Mouse (Mus musculus) forebrain, embryonic 16.5 days (tissue): Measurements from ENCODE around the gene Bsn. TPM values are rescaled to one million over a fixed set of nuclear protein-coding genes. Genes with fewer than 3 reads are reported as not detected.

ENCODE experiments used
- ATAC-seq: fragments of 200-750 bp; cut with Nextera tagmentation; 2 replicates; pipeline ENCODE4 v1.8.0; 2017; ENCODE audit warnings: mild to moderate bottlenecking, moderate library complexity
- H3K27ac ChIP-seq: fragments of 300-500 bp; sonication (generic); 2 replicates; pipeline ENCODE4 v1.5.1; 2014; ENCODE audit warnings: low read length, control low read depth
- H3K27me3 ChIP-seq: fragments of 300-500 bp; sonication (generic); replicated peaks from 2 replicates; pipeline ENCODE4 v1.6.1; 2014; ENCODE audit warnings: low read length; ENCODE audit not compliant: control insufficient read depth, insufficient read depth
- H3K36me3 ChIP-seq: fragments of 300-500 bp; sonication (generic); 2 replicates; pipeline ENCODE4 v1.6.1; 2014; ENCODE audit not compliant: control insufficient read depth, insufficient read depth
- H3K4me1 ChIP-seq: fragments of 300-500 bp; sonication (generic); replicated peaks from 2 replicates; pipeline ENCODE4 v1.6.1; 2014; ENCODE audit warnings: low read length; ENCODE audit not compliant: control insufficient read depth, insufficient read depth
- H3K4me2 ChIP-seq: fragments of 300-500 bp; sonication (generic); 2 replicates; pipeline ENCODE4 v1.6.1; 2014; ENCODE audit warnings: mild to moderate bottlenecking, low read length, control low read depth
- H3K4me3 ChIP-seq: fragments of 300-500 bp; sonication (generic); replicated peaks from 2 replicates; pipeline ENCODE4 v1.5.1; 2014; ENCODE audit warnings: mild to moderate bottlenecking, low read length, control low read depth
- H3K9ac ChIP-seq: fragments of 300-500 bp; sonication (generic); replicated peaks from 2 replicates; pipeline ENCODE4 v1.6.1; 2014; ENCODE audit warnings: low read depth, low read length, control low read depth
- H3K9me3 ChIP-seq: fragments of 300-500 bp; sonication (generic); 2 replicates; pipeline ENCODE4 v1.6.1; 2016; ENCODE audit warnings: low read length; ENCODE audit not compliant: control insufficient read depth
- WGBS: fragments of 180-500 bp; shearing (Covaris S2); extraction: QIAGEN DNeasy Blood & Tissue Kit; methylation state at CpG from one replicate; pipeline ENCODE4 v1.1.7; 2014; 5-methylcytosine and 5-hydroxymethylcytosine counted together
- polyA plus RNA-seq: library from polyadenylated mRNA; unstranded; fragments of >200 nt; fragmentation: Nextera tagmentation; extraction: Ambion mirVana; gene quantifications from 2 replicates; pipeline ENCODE4 v1.2.1, GENCODE M21; 2015

Gene Bsn
- polyA plus RNA-seq, 1 experiment from 2014 or later: 8.5 TPM

DNA sequence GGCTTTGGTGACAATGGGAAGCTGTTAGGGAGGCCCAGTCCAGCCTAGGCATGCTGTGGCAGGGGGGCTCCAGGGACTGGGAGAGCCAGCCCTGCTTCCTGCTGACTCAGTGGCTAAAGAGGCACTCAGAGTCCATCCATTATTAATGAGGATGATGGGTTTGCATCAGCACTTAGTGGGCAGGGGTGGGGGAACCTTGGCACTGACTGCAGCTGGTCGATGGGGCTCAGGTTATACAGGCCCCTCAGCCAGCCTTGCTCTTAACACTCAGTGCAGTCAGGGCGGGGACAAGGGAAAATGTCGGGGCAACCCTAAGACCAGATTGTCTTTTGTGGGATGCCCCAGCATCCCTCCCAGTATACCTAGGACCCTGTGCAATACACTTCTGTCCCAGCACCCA, 128.0 kb downstream of the Bsn start:
- no peaks in the 10 kb centered on the region for H3K4me1 ChIP-seq
- no peak overlapping the region for H3K27ac ChIP-seq
- H3K9me3 ChIP-seq: no peaks in the 10 kb centered on the region
- no peak overlapping the region for H3K4me3 ChIP-seq
- WGBS: 91% methylated on average over 3 of the region's 3 CpGs
- H3K9ac ChIP-seq: no peak overlapping the region
- no peak for ATAC-seq
- H3K27me3 ChIP-seq: no peaks in the 10 kb centered on the region
- peaks cover 7% of the 10 kb centered on the region for H3K36me3 ChIP-seq
- H3K4me2 ChIP-seq: no peak overlapping the region

GRCm38 (mm10) chr9:108058291-108058690, 131.9 kb downstream of the Bsn start:
- 93% methylated on average over 9 of the region's 9 CpGs for WGBS

DNA sequence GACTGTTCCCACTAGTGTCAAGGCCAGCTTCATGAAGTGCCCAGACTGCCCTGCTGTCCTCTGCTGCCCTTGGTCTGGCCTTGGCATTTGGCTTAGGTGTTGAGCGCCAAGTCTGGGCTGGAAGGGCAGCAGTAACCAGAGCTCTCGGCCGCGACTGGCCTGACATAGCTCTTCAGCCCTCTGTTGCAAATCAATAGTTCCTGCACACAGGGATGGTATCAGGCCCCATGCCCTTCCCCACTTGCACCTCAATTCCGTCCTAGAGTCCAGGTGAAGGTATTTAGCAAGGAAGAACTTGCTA, 133.0 kb downstream of the Bsn start:
- 92% methylated on average over 5 of the region's 5 CpGs for WGBS
- no peak for ATAC-seq
- no peak overlapping the region for H3K4me2 ChIP-seq
- H3K9ac ChIP-seq: no peak overlapping the region
- H3K9me3 ChIP-seq: no peaks in the 10 kb centered on the region
- peaks cover 3% of the 10 kb centered on the region; the same call in 1 of the 2 replicates for H3K4me1 ChIP-seq
- no peak overlapping the region for H3K4me3 ChIP-seq
- no peaks in the 10 kb centered on the region for H3K27me3 ChIP-seq
- H3K27ac ChIP-seq: no peak overlapping the region
- H3K36me3 ChIP-seq: peaks cover 14% of the 10 kb centered on the region

More at GRCm38 (mm10) chr9:108058291-108058690, 131.9 kb downstream of the Bsn start:
- no peak overlapping the region for H3K4me3 ChIP-seq
- H3K27me3 ChIP-seq: no peaks in the 10 kb centered on the region
- peaks cover 14% of the 10 kb centered on the region for H3K36me3 ChIP-seq
- ATAC-seq: no peak
- no peak overlapping the region for H3K9ac ChIP-seq
- no peaks in the 10 kb centered on the region for H3K9me3 ChIP-seq
- H3K27ac ChIP-seq: no peak overlapping the region
- H3K4me2 ChIP-seq: no peak overlapping the region
- H3K4me1 ChIP-seq: no peaks in the 10 kb centered on the region

DNA sequence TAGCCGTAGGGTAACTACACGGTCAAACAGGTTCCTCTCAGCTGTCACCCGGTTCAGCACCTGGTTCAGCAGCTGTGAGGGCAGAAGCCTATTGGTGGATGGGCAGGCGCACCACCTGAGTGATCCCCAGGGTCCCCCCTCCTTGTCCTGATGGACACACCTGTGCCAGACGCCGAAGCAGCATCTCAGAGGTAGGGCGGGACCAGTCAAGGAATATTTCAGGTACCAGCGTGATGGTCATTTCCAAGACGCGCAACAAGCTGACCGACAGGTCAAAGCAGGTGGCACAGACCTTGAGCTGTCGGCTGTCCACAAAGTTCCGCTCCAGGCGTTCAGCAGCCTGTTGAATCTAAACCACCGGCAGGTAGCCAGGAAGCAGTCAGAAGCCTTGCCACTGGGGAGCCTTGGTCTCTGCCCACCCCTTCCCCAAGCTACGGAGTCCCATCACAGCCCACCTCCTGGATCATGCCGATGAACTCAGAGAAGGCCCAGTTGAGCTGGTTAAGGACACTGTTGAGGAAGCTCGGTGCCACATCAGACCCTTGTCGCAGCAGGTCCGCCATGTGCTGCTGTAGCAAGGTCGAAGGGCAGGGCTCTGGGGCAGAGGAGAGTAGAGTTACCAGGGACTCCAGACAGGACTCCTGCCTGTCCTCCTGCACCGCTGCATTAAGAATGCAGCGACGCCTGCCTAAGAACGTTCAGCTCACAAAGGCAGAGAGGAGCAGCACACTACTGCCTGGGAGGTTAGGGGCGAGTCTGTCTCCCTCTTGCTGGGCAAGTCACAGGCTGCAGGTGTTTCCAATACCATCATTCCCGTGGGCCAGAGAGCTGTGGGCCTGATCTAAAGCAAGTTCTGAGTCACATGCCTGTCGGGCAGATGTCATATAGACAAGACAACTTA, 133.6 kb downstream of the Bsn start:
- H3K4me2 ChIP-seq: no peak overlapping the region
- no peaks in the 10 kb centered on the region for H3K9me3 ChIP-seq
- H3K36me3 ChIP-seq: peaks cover 14% of the 10 kb centered on the region
- H3K27ac ChIP-seq: no peak overlapping the region
- H3K9ac ChIP-seq: no peak overlapping the region
- H3K4me1 ChIP-seq: peaks cover 3% of the 10 kb centered on the region; the same call in 1 of the 2 replicates
- no peaks in the 10 kb centered on the region for H3K27me3 ChIP-seq
- WGBS: 83% methylated on average over 28 of the region's 28 CpGs
- no peak for ATAC-seq
- no peak overlapping the region for H3K4me3 ChIP-seq

- Histone ChIP-seq H3K4me3 (no peak overlapping the region), H3K9me3 (no peaks in the 10 kb centered on the region), H3K9ac (no peak overlapping the region), H3K27ac (no peak overlapping the region), H3K4me1 (peaks cover 3% of the 10 kb centered on the region; the same call in 1 of the 2 replicates), H3K4me2 (no peak overlapping the region), H3K27me3 (no peaks in the 10 kb centered on the region), H3K36me3 (peaks cover 20% of the 10 kb centered on the region)
- WGBS: 89% methylated on average over 6 of the region's 6 CpGs
- no peak for ATAC-seq
Measured at GRCm38 (mm10) chr9:108055661-108056237, 134.4 kb downstream of the Bsn start.

DNA sequence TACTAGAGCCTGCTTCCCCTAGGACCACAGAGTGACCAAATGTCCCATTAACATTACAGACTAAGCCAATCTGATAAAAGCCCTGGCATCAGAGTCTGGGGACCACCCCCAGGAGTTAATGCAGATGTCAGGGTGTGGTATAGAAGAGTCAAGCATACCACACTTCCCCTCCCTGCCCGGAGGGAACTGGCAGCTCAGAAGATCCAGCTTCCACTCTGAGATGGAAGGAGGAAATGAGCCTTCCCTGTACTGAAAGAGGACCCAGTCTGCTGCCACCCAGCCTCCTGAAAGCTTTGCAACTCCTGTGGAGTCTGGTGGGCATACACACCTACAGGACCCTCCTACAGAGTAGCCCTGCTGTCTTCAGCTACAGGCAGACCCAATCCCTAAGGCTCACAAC, 135.1 kb downstream of the Bsn start:
- H3K27ac ChIP-seq: no peak overlapping the region
- H3K27me3 ChIP-seq: no peaks in the 10 kb centered on the region
- H3K9ac ChIP-seq: no peak overlapping the region
- H3K4me1 ChIP-seq: peaks cover 4% of the 10 kb centered on the region
- no peaks in the 10 kb centered on the region for H3K9me3 ChIP-seq
- ATAC-seq: no peak
- peaks cover 19% of the 10 kb centered on the region for H3K36me3 ChIP-seq
- 100% methylated on average over 1 of the region's 1 CpGs for WGBS
- H3K4me3 ChIP-seq: no peak overlapping the region
- H3K4me2 ChIP-seq: no peak overlapping the region

DNA sequence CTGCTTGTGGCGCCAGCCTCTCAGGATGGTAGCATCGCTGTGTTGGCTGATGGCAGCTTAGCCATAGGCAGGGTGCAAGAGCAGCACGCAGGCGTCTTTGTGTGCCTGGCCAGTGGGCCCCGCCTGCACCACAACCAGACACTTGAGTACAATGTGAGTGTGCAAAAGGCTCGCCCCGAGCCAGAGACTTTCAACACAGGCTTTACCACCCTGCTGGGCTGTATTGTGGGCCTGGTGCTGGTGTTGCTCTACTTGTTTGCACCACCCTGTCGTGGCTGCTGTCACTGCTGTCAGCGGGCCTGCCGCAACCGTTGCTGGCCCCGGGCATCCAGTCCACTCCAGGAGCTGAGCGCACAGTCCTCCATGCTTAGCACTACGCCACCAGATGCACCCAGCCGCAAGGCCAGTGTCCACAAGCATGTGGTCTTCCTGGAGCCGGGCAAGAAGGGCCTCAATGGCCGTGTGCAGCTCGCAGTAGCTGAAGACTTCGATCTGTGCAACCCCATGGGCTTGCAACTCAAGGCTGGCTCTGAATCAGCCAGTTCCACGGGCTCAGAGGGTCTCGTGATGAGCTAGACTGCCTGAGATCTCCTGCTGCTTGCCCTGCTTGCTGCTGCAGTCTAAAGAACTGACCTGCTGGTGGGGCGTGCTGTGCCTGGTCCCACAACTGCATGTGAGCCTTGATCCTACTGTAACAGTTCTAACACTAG, 135.7 kb downstream of the Bsn start:
- no peak overlapping the region for H3K27ac ChIP-seq
- no peak for ATAC-seq
- no peak overlapping the region for H3K4me3 ChIP-seq
- no peak overlapping the region for H3K9ac ChIP-seq
- H3K4me1 ChIP-seq: peaks cover 10% of the 10 kb centered on the region
- H3K4me2 ChIP-seq: no peak overlapping the region
- no peaks in the 10 kb centered on the region for H3K27me3 ChIP-seq
- H3K9me3 ChIP-seq: no peaks in the 10 kb centered on the region
- H3K36me3 ChIP-seq: peaks cover 15% of the 10 kb centered on the region
- WGBS: 87% methylated on average over 22 of the region's 22 CpGs

GRCm38 (mm10) chr9:108053665-108054225, 136.4 kb downstream of the Bsn start:
- no peak overlapping the region for H3K27ac ChIP-seq
- peaks cover 14% of the 10 kb centered on the region for H3K36me3 ChIP-seq
- H3K27me3 ChIP-seq: no peaks in the 10 kb centered on the region
- no peak overlapping the region for H3K4me2 ChIP-seq
- WGBS: 93% methylated on average over 15 of the region's 15 CpGs
- no peak for ATAC-seq
- peaks cover 12% of the 10 kb centered on the region for H3K4me1 ChIP-seq
- no peak overlapping the region for H3K9ac ChIP-seq
- no peaks in the 10 kb centered on the region for H3K9me3 ChIP-seq
- H3K4me3 ChIP-seq: no peak overlapping the region
